Mouse (Mus musculus): Measurements from ENCODE around the gene Abi3. TPM values are rescaled to one million over a fixed set of nuclear protein-coding genes. Genes with fewer than 3 reads are reported as not detected.
"Not testable (repeated sequence)": the region's sequence is repeated elsewhere in the genome, so short reads cannot be mapped to it uniquely, and the experiment has no call there.

Abi3 gene
- total RNA-seq (2021), result 10 to 100 TPM; 20.7 to 21.0 TPM
- long read RNA-seq, experiment 1, full-length matches to known transcripts, result 8 of 13 reads
- long read RNA-seq, experiment 1, partial matches to known transcripts, result 1 of 13 reads
- long read RNA-seq, experiment 1, other reads (novel, unspliced or antisense), result 4 of 13 reads
- long read RNA-seq, experiment 2, full-length matches to known transcripts, result 8 of 16 reads
- long read RNA-seq, experiment 2, partial matches to known transcripts, result 2 of 16 reads
- long read RNA-seq, experiment 2, other reads (novel, unspliced or antisense), result 6 of 16 reads

DNA sequence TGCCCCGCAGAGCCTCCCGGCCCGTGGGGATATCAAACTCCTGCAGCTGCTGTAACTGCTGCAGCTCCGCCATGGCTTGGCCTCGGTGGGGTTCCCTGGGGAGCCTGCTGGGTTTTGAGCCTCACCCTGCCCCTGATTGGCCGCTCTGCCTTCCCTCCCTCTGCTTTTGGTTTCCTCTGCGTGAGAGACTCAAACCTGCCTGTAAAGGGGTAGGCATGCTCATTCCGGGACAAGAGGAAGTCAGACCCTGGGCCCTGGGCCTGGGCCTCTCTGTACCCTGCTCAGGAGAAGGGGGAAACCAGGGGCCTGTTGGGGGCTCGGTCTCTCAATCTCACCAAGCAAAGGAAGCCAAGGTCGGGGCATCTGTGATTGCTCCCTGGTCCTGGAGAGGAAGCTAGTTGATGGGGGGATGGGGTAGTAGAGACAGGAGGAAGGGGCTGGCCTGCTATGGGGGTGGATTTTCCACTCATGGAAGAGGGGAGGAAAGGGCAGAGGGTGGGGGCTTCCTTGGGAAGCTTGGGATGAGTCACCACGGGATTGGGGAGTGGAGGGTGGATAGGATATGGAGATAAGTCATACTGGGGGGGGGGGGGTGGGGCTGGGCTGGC, at the start of gene Abi3:
Gene Abi3 (minus strand): TSS at position 403 of the 608 bp plus-strand sequence.
- peak; percentile 60 to 69 for DNase-seq
- intact Hi-C loops (cut with DNase I), result no loop called here

DNA sequence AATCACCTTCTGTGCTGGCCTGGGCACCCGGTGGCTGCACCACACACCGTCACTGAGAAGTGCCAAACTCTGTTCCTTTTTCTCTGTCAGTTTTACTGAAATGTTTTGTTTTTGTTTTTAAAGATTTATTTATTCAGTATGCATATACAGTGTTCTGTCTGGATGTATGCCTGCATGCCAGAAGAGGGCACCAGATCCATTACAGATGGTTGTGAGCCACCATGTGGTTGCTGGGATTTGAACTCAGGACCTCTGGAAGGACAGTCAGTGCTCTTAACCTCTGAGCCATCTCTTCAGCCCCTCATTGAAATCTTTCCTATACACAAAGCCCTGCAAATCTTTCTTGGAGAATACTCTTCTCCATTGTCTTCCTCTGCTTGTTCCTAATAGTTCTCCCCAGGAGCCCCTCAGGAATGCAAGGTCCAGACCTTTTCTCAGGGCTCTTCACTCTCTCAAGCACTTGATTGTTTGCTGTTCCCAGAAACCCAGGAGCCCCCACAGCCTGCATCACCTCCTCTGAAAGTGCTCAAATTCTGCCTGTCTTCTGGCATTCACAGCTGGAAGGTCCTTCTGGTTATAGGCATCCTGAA, 48.3 kb upstream of the Abi3 start:
- intact Hi-C loops (cut with DNase I), result no loop called here
- DNase-seq, result no peak

DNA sequence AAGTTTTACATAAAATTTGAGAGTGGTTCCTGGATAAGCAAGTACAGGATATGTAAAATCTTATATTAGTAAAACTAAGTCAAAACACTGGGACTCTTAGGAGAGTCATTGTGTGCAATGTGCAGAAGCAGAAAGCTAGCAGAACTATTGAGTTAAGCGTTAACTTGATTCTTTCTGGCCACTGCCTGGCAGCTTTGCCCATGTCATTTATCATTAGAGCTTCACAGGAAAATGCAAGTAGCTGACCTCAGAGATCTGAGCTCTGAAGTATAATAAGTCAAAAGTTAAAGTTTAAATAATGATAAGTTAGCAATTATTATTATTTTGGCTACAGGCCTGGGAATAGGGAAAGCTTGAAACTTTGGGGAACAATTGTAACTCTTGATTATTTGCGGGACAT, 37.6 kb upstream of the Abi3 start:
- not testable (repeated sequence) for DNase-seq

GRCm38 (mm10) chr11:95876296-95876695, 34.0 kb upstream of the Abi3 start:
- peak; percentile 66 to 75 for DNase-seq
- intact Hi-C loops (cut with DNase I), result loop anchor here (10.0 kb wide), 1 partner anchor 259 kb away; the partner anchor contains the start of gene Ttll6

More for the DNA sequence above, 37.6 kb upstream of the Abi3 start:
- intact Hi-C loops (cut with DNase I), result loop anchor here (10.0 kb wide), 1 partner anchor 255 kb away; the partner anchor contains the start of gene Ttll6

GRCm38 (mm10) chr11:95875804-95876203, 33.5 kb upstream of the Abi3 start:
- no peak for DNase-seq
- intact Hi-C loops (cut with DNase I), result loop anchor here (10.0 kb wide), 1 partner anchor 259 kb away; the partner anchor contains the start of gene Ttll6

DNA sequence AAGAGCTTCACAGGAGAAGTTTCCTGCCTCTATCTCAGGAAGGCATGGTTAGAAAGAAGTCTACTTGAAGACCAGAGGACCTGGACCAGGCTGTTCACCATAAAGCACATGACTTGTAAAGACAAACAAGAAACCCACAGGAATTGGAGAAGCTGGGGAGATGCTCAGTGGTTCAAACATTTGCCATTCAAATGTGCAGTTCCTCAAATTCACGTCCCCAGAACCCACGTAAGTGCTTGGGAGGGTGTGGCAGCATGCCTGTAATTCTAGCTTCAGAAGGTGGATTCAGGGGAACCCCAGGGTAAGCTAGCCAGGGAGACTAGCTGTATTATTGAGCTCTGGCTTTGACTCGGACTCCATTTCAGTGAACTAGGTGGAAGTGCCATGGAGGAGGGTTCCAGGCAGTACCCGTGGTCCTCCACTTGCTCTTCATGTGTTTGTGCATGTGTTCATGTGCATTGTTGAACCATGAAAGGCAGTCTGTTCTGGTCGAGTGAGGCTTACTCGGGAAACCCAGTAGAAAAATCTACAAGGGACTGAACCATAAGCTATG, 27.7 kb upstream of the Abi3 start:
- no peak for DNase-seq
- intact Hi-C loops (cut with DNase I), result loop anchor here (10.0 kb wide), 1 partner anchor 265 kb away; the partner anchor contains the start of gene Ttll6

DNA sequence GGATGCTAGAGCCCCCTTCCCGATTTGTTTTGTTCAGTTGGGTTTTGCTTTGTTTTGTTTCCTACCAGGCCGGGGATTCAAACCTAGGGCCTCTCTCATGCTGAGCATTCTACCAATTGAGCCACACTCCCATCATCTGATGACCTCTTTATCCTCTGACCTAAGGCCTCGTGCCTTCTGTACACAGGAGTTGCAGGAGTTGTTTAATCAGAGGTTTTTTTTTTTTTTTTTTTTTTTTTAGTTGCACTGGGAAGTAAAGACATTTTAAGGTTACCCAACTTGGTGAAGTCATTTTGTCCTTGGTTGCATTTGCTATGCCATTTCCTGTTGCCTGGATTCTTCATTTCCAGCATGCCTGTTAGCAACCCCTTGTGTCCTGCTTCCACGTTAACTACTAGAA, 27.2 kb upstream of the Abi3 start:
- intact Hi-C loops (cut with DNase I), result no loop called here
- no peak for DNase-seq

DNA sequence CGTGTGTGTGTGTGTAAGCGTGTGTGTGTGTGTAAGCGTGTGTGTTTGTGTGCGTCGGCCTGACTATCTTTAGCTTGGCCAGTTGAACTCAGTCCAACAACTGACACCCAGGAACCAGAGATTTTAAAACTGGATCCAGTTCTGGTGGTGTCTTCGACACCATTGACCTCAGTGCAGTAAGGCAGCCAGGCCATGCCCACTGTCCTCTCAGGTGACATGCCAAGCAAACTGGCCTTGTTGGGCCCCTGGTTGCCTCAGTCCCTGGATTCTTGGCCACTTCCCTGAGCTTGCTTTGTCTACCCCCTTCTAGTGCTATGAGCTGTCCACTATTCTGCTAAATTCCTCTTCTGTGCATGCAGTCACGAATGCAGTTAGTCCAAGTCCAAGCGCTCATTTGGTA, 19.1 kb upstream of the Abi3 start:
- DNase-seq, result no peak
- intact Hi-C loops (cut with DNase I), result no loop called here

- intact Hi-C loops (cut with DNase I), result no loop called here
Measured at GRCm38 (mm10) chr11:95860071-95860490, 17.8 kb upstream of the Abi3 start.

DNA sequence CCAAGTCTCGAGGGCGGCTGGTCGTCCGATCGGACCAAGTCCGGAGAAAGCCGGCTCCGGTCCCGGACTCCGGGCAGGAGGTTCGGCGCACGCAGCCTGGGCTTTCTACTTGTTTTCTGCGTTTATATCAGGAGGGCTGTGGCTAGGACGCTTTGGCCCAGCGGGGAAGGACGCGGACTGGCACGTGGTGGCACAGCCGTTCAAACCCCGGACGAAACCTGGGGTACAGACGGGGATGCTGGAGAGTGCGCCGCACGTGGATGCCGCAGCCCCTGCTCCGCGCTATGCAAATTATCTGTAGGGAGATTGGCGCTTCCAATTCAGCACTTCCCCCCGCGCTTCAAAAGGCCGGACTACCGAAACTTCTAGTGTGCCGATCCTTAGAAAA, 17.2 kb upstream of the Abi3 start:
- no peak for DNase-seq

More at GRCm38 (mm10) chr11:95860071-95860490, 17.8 kb upstream of the Abi3 start:
- no peak for DNase-seq

GRCm38 (mm10) chr11:95858528-95859467, 16.5 kb upstream of the Abi3 start:
- peak; percentile 95 to 96 for DNase-seq
- intact Hi-C loops (cut with DNase I), result no loop called here

More for the DNA sequence above, 17.2 kb upstream of the Abi3 start:
- intact Hi-C loops (cut with DNase I), result no loop called here

- intact Hi-C loops (cut with DNase I), result no loop called here
- no peak for DNase-seq
Measured at GRCm38 (mm10) chr11:95857716-95858527, 15.6 kb upstream of the Abi3 start.

- intact Hi-C loops (cut with DNase I), result no loop called here
- no peak for DNase-seq
Measured at GRCm38 (mm10) chr11:95857306-95857705, 15.0 kb upstream of the Abi3 start.

DNA sequence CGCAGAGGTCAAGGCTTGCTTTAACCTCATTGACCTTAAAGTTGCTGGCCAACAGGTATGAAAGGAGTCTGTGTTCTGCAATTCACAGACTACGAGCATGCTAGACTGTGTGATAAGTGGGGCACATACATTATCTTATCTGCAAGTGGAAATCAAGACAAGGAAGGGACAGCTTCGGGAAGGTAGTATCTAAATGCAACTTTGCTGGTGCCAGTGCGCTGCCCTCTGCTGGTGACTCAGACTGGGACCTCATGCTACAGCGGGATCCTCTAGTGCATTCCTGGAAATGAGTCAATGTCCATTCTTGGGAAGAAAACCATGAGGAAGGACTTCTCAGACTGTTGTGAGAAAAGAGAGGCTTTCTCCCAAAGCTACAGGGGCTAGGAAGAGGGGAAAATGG, 11.4 kb upstream of the Abi3 start:
- peak; percentile 75 to 79 for DNase-seq
- intact Hi-C loops (cut with DNase I), result loop anchor here (1.0 to 5.0 kb wide), 3 partner anchors 24 to 166 kb away; no protein-coding TSS in a partner anchor

DNA sequence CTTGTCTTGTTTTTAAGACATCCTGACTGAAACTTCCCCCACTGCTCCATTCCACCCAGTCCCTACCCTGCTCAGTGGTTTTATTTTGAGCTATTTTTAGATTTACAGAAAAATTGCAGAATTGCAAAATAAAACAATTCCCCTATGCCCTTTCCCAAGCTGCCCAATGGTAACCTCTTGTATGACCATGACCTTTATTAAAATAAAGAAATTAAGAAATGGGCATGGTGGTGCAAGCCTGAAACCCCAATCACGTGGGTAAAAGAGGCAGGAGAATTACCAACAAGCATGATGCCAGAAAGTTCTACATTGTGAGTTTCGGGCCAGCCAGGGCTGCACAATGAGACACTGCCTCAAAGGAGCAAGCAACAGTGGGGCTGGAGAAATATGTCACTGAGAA, 8.6 kb upstream of the Abi3 start:
- intact Hi-C loops (cut with DNase I), result loop anchor here (5.0 kb wide), 2 partner anchors 79 to 164 kb away; no protein-coding TSS in a partner anchor
- DNase-seq, result no peak

- DNase-seq, result no peak
- intact Hi-C loops (cut with DNase I), result no loop called here
Measured at GRCm38 (mm10) chr11:95844935-95845334, 2.7 kb upstream of the Abi3 start.

DNA sequence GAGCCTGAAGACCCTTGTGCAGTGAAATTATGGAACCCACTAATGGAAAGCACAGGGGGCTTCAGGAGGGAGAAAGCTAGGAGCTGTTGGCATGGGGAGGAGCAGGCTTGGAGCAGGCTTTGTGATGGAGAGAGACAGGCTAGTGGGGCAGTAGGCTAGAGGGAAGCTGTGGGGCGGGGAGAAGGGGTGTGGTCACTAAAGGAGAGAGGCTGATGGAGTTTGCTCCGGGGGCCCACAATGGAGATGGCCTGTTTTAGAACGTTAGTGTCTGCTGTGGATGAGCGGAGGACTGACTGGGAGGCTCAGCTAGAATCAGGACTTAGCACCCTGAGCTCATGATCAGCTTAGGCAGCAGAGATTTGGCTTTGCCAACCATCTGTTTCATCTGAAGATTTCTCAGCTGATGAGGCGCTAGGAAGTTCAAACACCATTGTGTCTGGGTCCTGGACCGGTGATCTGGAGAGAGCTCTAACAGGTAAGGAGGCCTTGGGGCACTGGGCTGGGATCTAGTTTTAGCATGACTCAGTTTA, 1.2 kb upstream of the Abi3 start:
- intact Hi-C loops (cut with DNase I), result no loop called here
- peak in 1 of 2 experiments; percentile 18 for DNase-seq

GRCm38 (mm10) chr11:95842953-95843352, 677 bp upstream of the Abi3 start:
- intact Hi-C loops (cut with DNase I), result no loop called here
- DNase-seq, result no peak

- intact Hi-C loops (cut with DNase I), result no loop called here
- DNase-seq, result no peak
Measured at GRCm38 (mm10) chr11:95841498-95841830, 812 bp downstream of the Abi3 start.

All from heart, postnatal 14 days (tissue).